Mouse (Mus musculus): Measurements from ENCODE around the gene Adamtsl5.

Adamtsl5 gene

GRCm38 (mm10) chr10:80348244-80348781 is at the start of gene Adamtsl5:
TSS of gene Adamtsl5 (minus strand) at chr10:80348412.
- DNase-seq (ENCODE audit: inconsistent ontology term) = peak; percentile 78

DNA sequence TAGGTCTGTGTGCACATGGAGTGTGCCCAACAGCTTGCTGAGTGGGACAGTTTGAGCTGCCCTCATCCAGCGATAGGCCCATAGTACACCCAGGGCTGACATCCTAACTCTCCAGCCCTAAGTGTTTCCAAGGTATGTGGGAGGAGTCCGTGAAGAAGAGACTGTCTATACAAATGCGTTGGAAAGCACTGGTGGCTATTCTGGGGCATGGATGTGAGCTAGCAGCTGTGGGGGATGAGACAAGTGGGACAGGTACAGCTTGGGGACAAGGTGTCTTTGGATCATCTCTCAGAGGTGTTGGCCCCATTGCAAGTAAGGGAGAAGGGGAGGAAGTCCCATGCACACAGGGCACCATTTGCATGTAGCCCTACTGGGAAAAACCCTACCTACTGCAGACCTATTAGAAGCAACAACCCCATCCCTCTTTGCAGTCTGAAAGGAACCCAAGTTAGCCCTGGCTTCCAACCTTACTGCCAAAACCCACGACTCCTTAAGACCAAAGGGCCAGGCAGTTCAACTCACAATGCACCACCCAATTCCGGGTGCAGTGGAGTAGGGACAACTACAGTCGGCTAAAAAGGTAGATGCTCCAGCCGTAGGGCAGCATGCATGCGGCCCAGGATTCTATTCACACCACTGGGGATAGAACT is 49.4 kb upstream of the Adamtsl5 start:
- no peak for DNase-seq (ENCODE audit: inconsistent ontology term)

- DNase-seq (ENCODE audit: inconsistent ontology term) = no peak
These were observed 48.8 kb upstream of the Adamtsl5 start for GRCm38 (mm10) chr10:80396822-80397523.

- DNase-seq (ENCODE audit: inconsistent ontology term) = no peak
These were observed 46.9 kb upstream of the Adamtsl5 start for GRCm38 (mm10) chr10:80395025-80395627.

DNA sequence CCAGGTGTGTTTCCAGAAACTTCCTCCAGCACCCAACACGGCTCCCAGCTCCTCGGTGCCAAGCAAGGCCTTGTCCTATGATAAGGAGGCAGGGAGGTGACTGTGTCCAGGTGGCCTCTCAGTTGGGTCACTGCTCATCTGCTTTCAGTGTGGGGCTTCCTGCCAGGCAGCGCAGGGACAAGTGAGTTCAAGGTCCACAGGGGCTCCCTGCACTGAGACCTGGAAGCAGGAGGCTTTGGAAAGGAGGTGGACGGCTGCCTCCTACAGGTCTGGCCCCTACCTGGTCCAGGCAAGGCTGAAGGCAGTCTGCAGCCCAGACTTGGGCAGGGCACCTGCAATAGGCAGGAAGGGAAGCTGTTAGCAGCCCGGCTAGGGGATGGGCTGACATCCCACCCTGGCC is 44.5 kb upstream of the Adamtsl5 start:
- no peak for DNase-seq (ENCODE audit: inconsistent ontology term)

- DNase-seq (ENCODE audit: inconsistent ontology term) = no peak
These were observed 42.5 kb upstream of the Adamtsl5 start for GRCm38 (mm10) chr10:80390697-80391096.

GRCm38 (mm10) chr10:80389185-80389708 is 41.0 kb upstream of the Adamtsl5 start:
- no peak for DNase-seq (ENCODE audit: inconsistent ontology term)

DNA sequence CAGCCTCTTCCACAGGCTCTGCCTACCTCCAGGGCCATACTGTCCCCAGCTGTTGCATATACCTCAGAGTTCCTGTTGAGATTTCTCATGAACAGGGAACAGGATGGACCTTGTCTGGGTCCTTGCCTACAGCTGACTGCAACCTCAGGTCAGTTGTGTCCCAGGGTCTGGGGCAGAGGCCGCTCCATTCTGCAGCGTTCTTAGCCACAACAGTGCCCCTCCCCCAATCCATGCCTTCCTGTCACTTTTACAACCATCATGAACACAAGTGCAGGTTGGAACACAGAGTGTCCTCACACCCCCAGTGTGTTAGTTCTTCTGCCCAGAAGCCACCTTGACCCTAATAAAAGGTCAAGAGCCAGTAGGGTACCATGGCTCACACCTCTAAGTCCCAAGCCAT is 40.5 kb upstream of the Adamtsl5 start:
- DNase-seq (ENCODE audit: inconsistent ontology term) = no peak

DNA sequence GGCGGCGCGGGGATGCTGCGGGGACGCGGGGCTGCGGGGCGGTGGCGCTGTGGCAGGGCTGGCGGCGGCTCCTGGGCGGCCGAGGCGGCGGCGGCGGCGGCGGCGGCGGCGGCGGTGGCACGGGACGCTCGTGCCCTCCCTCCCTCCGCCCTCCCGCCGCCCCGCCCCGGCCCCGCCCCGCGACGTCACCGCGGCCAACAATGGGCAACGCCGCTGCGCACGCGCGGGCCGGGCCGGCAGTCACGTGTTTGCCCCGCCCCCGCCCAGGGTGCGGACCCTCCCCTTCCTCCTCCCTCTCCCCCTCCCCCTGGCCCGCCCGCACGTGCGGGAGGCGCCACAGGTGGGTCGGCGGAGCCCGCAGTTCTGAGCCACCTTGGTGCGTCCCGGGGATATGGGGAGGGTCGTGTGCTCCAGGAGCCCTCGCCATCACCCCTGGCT is 39.3 kb upstream of the Adamtsl5 start, which contains the start of gene Mex3d:
TSS of gene Mex3d (minus strand) at position 138 of the 438 bp plus-strand sequence.
- peak; percentile 94 for DNase-seq (ENCODE audit: inconsistent ontology term)

GRCm38 (mm10) chr10:80386735-80387471 is 38.7 kb upstream of the Adamtsl5 start:
- DNase-seq (ENCODE audit: inconsistent ontology term) = peak; percentile 33

- DNase-seq (ENCODE audit: inconsistent ontology term) = peak; percentile 75
These were observed 37.9 kb upstream of the Adamtsl5 start for GRCm38 (mm10) chr10:80385811-80386734.

- no peak for DNase-seq (ENCODE audit: inconsistent ontology term)
These were observed 37.1 kb upstream of the Adamtsl5 start for GRCm38 (mm10) chr10:80385310-80385709.

DNA sequence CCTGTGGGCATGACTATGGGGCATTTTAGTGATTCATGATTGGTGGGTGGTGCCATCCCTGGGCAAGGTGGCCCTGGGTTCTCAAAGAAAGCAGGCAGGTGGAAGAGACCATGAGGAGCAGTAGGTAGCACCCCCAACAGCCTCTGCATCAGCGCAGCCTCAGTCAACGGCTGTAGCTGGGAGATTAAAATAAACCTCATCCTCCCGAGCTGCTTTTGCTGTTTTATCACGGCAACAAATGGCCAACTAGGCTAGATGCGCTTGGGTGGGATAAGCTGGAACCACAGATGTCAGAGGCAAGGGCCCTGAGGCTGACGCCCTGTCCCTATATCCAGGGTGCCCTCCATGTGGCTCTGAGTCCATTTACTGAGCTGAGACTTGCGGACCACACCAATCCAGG is 36.5 kb upstream of the Adamtsl5 start:
- no peak for DNase-seq (ENCODE audit: inconsistent ontology term)

DNA sequence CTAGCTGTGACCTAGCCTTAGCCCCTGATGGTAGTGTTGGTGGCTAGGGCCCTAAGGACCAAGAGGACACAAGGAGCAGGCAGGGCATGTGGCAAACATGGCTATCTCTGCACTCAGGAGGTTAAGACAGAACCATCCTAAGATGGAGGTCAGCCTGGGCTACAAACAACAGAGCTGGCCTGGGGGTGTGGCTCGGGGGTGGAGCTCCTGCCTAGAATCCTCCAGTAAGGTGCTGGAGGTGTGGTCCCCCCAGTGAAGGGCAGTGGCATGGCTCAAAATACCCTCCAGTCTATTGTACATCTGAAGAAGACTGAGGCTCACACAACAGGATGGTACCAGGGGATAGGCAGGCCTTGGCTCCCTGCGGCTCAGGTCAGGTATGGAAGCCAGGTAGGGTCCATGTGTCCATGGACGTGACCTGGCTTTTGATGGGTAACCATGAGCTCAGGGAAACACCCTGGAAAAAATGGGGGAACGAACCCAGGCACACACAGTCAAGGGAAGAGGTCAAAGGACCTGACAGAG is 36.0 kb upstream of the Adamtsl5 start:
- DNase-seq (ENCODE audit: inconsistent ontology term) = no peak

DNA sequence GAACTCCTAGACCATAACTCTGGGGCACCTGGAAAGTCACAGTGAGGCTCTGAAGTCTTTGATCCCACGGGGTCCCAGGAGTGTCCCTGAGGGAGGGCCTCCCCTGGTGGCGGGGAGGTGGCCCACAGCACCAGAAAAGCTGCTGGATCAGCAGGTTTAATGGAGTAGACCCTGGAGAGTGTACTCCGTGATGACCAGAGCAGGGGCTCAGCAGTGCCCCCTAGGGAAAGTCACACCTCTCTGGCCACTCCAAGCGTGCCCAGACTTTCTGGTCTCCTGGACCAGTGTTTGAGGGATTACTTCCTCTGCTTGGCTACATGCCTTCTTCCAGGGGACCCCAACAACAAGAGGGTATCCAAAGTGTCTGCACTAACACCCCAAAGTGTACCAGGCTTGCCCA is 35.2 kb upstream of the Adamtsl5 start:
- DNase-seq (ENCODE audit: inconsistent ontology term) = no peak

- no peak for DNase-seq (ENCODE audit: inconsistent ontology term)
These were observed 34.6 kb upstream of the Adamtsl5 start for GRCm38 (mm10) chr10:80382641-80383365.

DNA sequence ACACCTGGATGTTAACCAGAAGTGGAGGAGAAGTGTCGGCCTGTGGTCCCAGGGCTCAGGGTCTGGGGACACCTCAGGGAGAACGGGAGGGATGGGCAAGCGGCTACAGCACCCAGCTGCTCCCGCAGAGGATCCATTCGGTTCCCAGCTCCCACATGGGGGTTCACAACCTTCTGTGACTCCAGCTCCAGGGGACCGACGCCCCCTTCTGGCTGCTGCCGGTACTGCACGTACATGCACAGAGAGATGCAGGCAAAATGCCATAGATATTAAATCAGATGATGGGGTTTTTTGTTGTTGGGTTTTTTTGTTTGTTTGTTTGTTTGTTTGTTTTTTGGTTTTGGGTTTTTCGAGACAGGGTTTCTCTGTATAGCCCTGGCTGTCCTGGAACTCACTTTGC is 29.5 kb upstream of the Adamtsl5 start:
- no peak for DNase-seq (ENCODE audit: inconsistent ontology term)

DNA sequence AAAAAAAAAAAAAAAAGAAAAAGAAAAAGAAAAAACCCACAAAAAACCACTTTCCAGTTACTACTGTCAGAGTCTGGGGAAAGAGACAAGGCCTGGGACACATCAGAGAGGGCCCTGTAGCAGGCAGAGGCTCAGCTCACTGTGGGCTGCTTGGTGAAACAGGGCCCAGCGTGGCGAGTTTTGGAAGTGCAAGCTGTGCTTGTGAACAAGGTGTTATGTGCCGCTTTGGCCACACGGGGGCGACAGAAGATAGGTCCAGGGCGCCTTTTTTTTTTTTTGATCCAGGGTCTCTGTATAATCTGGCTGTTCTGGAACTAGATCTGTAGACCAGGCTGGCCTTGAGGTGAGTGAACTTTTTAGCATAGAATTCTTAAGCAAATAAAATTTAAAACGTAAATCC is 27.9 kb upstream of the Adamtsl5 start:
- peak; percentile 75 for DNase-seq (ENCODE audit: inconsistent ontology term)

- DNase-seq (ENCODE audit: inconsistent ontology term) = no peak
These were observed 25.9 kb upstream of the Adamtsl5 start for GRCm38 (mm10) chr10:80374063-80374462.

DNA sequence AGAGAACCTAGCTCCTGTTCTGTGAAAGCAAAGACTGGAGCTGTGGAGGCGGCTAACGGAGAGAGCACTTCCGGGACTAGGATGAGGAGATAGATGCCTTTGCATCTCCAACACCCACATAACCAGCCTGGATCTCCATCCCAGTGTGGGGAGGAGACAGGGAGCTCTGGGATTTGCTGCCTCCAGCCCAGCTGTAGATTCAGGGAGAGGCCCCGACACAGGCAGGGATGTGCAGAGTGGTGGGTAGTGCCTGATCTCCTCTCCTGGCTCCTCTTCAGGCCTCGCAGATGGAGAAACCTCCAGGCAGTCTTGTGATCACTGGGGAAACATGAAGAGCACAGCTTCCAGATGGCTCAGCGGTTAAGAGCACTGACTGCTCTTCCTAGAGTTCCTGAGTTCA is 24.5 kb upstream of the Adamtsl5 start:
- DNase-seq (ENCODE audit: inconsistent ontology term) = no peak

Measured in Muller cell, postnatal 12 days (primary cell).